Mouse (Mus musculus) hindbrain, embryonic 11.5 days (tissue): ENCODE measurements around the gene Gemin8. TPM values are rescaled to one million over a fixed set of nuclear protein-coding genes. Genes with fewer than 3 reads are reported as not detected.

Source experiments
- ATAC-seq: fragments of 200-750 bp; cut with Nextera tagmentation; 2 replicates; pipeline ENCODE4 v1.8.0; 2017; ENCODE audit warnings: mild to moderate bottlenecking, moderate TSS enrichment, moderate library complexity; ENCODE audit not compliant: low FRiP score
- DNase-seq: peaks from one replicate; pipeline ENCODE4 v3.0.0-alpha.2; 2015; ENCODE audit warnings: low spot score
- H3K27ac ChIP-seq: fragments of 300-500 bp; sonication (generic); 2 replicates; pipeline ENCODE4 v1.5.1; 2014; ENCODE audit warnings: mild to moderate bottlenecking, low read depth, low read length
- H3K27me3 ChIP-seq: fragments of 300-500 bp; sonication (generic); 2 replicates; pipeline ENCODE4 v1.6.1; 2014; ENCODE audit warnings: mild to moderate bottlenecking, low read length, moderate library complexity, mixed read lengths; ENCODE audit not compliant: control insufficient read depth, insufficient read depth
- H3K36me3 ChIP-seq: fragments of 300-500 bp; sonication (generic); 2 replicates; pipeline ENCODE4 v1.6.1; 2014; ENCODE audit warnings: mild to moderate bottlenecking, low read length, moderate library complexity, mixed read lengths; ENCODE audit not compliant: control insufficient read depth, insufficient read depth
- H3K4me1 ChIP-seq: fragments of 300-500 bp; sonication (generic); replicated peaks from 2 replicates; pipeline ENCODE4 v1.6.1; 2014; ENCODE audit warnings: low read length, mixed read lengths; ENCODE audit not compliant: control insufficient read depth, insufficient read depth
- H3K4me2 ChIP-seq: fragments of 300-500 bp; sonication (generic); replicated peaks from 2 replicates; pipeline ENCODE4 v1.6.1; 2014; ENCODE audit warnings: mild to moderate bottlenecking, low read depth, low read length
- H3K4me3 ChIP-seq: fragments of 300-500 bp; sonication (generic); 2 replicates; pipeline ENCODE4 v1.5.1; 2014; ENCODE audit warnings: low read depth, low read length
- H3K9ac ChIP-seq: fragments of 300-500 bp; sonication (generic); 2 replicates; pipeline ENCODE4 v1.6.1; 2014; ENCODE audit warnings: low read depth, low read length
- H3K9me3 ChIP-seq: fragments of 300-500 bp; sonication (generic); 2 replicates; pipeline ENCODE4 v1.6.1; 2016; ENCODE audit warnings: low read length; ENCODE audit not compliant: control insufficient read depth
- WGBS: fragments of 180-500 bp; shearing (Covaris S2); extraction: QIAGEN DNeasy Blood & Tissue Kit; methylation state at CpG from one replicate; pipeline ENCODE4 v1.1.7; 2014; 5-methylcytosine and 5-hydroxymethylcytosine counted together
- polyA plus RNA-seq: library from polyadenylated mRNA; unstranded; fragments of >200 nt; fragmentation: Nextera tagmentation; extraction: Ambion mirVana; gene quantifications from 2 replicates; pipeline ENCODE4 v1.2.1, GENCODE M21; 2014

The Gemin8 gene
- polyA plus RNA-seq, 1 experiment from 2014 or later: 18.6 TPM

GRCm38 (mm10) chrX:166216248-166216647 lies 46.0 kb downstream of the Gemin8 start:
- Histone ChIP-seq H3K36me3 (no peaks in the 10 kb centered on the region), H3K9me3 (no peaks in the 10 kb centered on the region), H3K27me3 (peaks cover 4% of the 10 kb centered on the region; the same call in 1 of the 2 replicates), H3K4me3 (no peak overlapping the region), H3K9ac (no peak overlapping the region), H3K4me2 (no peak overlapping the region), H3K4me1 (no peaks in the 10 kb centered on the region), H3K27ac (no peak overlapping the region)
- DNase-seq (no peak), ATAC-seq (no peak)
- WGBS: 78% methylated on average over 6 of the region's 6 CpGs

- H3K9ac ChIP-seq: no peak overlapping the region
- 96% methylated on average over 8 of the region's 8 CpGs for WGBS
Observed at GRCm38 (mm10) chrX:166216720-166217119, 46.5 kb downstream of the Gemin8 start.

GRCm38 (mm10) chrX:166219331-166219730 lies 49.1 kb downstream of the Gemin8 start:
- WGBS: 74% methylated on average over 5 of the region's 5 CpGs
- Histone ChIP-seq H3K4me1 (no peaks in the 10 kb centered on the region), H3K27ac (no peak overlapping the region), H3K9me3 (no peaks in the 10 kb centered on the region), H3K4me3 (no peak overlapping the region), H3K4me2 (no peak overlapping the region), H3K27me3 (peaks cover 2% of the 10 kb centered on the region; the same call in 1 of the 2 replicates), H3K36me3 (no peaks in the 10 kb centered on the region), H3K9ac (no peak overlapping the region)
- ATAC-seq: no peak
- DNase-seq: no peak

More at GRCm38 (mm10) chrX:166216720-166217119, 46.5 kb downstream of the Gemin8 start:
- H3K27me3 ChIP-seq: peaks cover 4% of the 10 kb centered on the region; the same call in 1 of the 2 replicates
- H3K27ac ChIP-seq: no peak overlapping the region
- H3K4me3 ChIP-seq: no peak overlapping the region
- H3K36me3 ChIP-seq: no peaks in the 10 kb centered on the region
- H3K4me1 ChIP-seq: no peaks in the 10 kb centered on the region
- DNase-seq (no peak), ATAC-seq (no peak)
- H3K4me2 ChIP-seq: no peak overlapping the region
- no peaks in the 10 kb centered on the region for H3K9me3 ChIP-seq

GRCm38 (mm10) chrX:166226856-166227255 lies 56.6 kb downstream of the Gemin8 start:
- ATAC-seq (no peak), DNase-seq (no peak)
- Histone ChIP-seq H3K27me3 (no peaks in the 10 kb centered on the region), H3K4me1 (no peaks in the 10 kb centered on the region), H3K9ac (no peak overlapping the region), H3K4me3 (no peak overlapping the region), H3K4me2 (no peak overlapping the region), H3K27ac (no peak overlapping the region), H3K9me3 (no peaks in the 10 kb centered on the region), H3K36me3 (no peaks in the 10 kb centered on the region)
- 88% methylated on average over 5 of the region's 5 CpGs for whole genome bisulfite sequencing

GRCm38 (mm10) chrX:166229750-166230149 lies 59.5 kb downstream of the Gemin8 start:
- no peak for DNase-seq
- 79% methylated on average over 3 of the region's 3 CpGs for WGBS
- no peaks in the 10 kb centered on the region for H3K9me3 ChIP-seq
- no peak for ATAC-seq
- no peak overlapping the region for H3K9ac ChIP-seq
- H3K4me2 ChIP-seq: no peak overlapping the region
- no peaks in the 10 kb centered on the region for H3K4me1 ChIP-seq
- H3K27ac ChIP-seq: no peak overlapping the region
- no peak overlapping the region for H3K4me3 ChIP-seq
- no peaks in the 10 kb centered on the region for H3K27me3 ChIP-seq
- no peaks in the 10 kb centered on the region for H3K36me3 ChIP-seq

GRCm38 (mm10) chrX:166230515-166231267 lies 60.4 kb downstream of the Gemin8 start:
- no peaks in the 10 kb centered on the region for H3K4me1 ChIP-seq
- H3K4me2 ChIP-seq: no peak overlapping the region
- 91% methylated on average over 6 of the region's 6 CpGs for WGBS
- H3K27me3 ChIP-seq: no peaks in the 10 kb centered on the region
- no peak overlapping the region for H3K27ac ChIP-seq
- H3K4me3 ChIP-seq: no peak overlapping the region
- H3K9me3 ChIP-seq: no peaks in the 10 kb centered on the region
- no peak for DNase-seq
- no peak overlapping the region for H3K9ac ChIP-seq
- no peaks in the 10 kb centered on the region for H3K36me3 ChIP-seq
- ATAC-seq: no peak

GRCm38 (mm10) chrX:166236131-166236530 lies 65.9 kb downstream of the Gemin8 start:
- Histone ChIP-seq H3K4me3 (no peak overlapping the region), H3K9me3 (no peaks in the 10 kb centered on the region), H3K27ac (no peak overlapping the region), H3K9ac (no peak overlapping the region), H3K4me2 (no peak overlapping the region), H3K4me1 (no peaks in the 10 kb centered on the region), H3K36me3 (no peaks in the 10 kb centered on the region), H3K27me3 (peaks cover 2% of the 10 kb centered on the region)
- ATAC-seq (no peak), DNase-seq (no peak)
- 48% methylated on average over 2 of the region's 2 CpGs for WGBS

GRCm38 (mm10) chrX:166238831-166239460 lies 68.7 kb downstream of the Gemin8 start, which contains the start of gene Gpm6b:
TSS of gene Gpm6b (plus strand) at chrX:166238911.
- Histone ChIP-seq H3K27ac (no peak within 1 kb of the TSS), H3K27me3 (peaks cover 2% of the 10 kb centered on the region), H3K4me1 (no peaks in the 10 kb centered on the region), H3K9ac (peak within 1 kb of the TSS; percentile 67), H3K36me3 (no peaks in the 10 kb centered on the region), H3K9me3 (no peaks in the 10 kb centered on the region), H3K4me2 (peak within 1 kb of the TSS; percentile 89), H3K4me3 (peak within 1 kb of the TSS; percentile 52)
- ATAC-seq (peak; percentile 94), DNase-seq (peak; percentile 55)
- WGBS: 28% methylated on average over 42 of the region's 63 CpGs
